Mouse (Mus musculus) heart, embryonic 16.5 days (tissue): Measurements from ENCODE around the gene Zfp867. TPM values are rescaled to one million over a fixed set of nuclear protein-coding genes. Genes with fewer than 3 reads are reported as not detected.

Source experiments
- ATAC-seq: fragments of 200-750 bp; cut with Nextera tagmentation; replicated peaks from 2 replicates; pipeline ENCODE4 v1.8.0; 2017; ENCODE audit warnings: moderate number of reproducible peaks; ENCODE audit not compliant: insufficient read depth, low FRiP score; ENCODE audit errors: extremely low read depth
- H3K27ac ChIP-seq: fragments of 300-500 bp; sonication (generic); 2 replicates; pipeline ENCODE4 v1.5.1; 2014; ENCODE audit warnings: mild to moderate bottlenecking, low read length, control low read depth, moderate library complexity
- H3K27me3 ChIP-seq: fragments of 300-500 bp; sonication (generic); 2 replicates; pipeline ENCODE4 v1.6.1; 2014; ENCODE audit warnings: low read length, mixed read lengths; ENCODE audit not compliant: control insufficient read depth, insufficient read depth
- H3K36me3 ChIP-seq: fragments of 300-500 bp; sonication (generic); 2 replicates; pipeline ENCODE4 v1.6.1; 2014; ENCODE audit not compliant: control insufficient read depth, insufficient read depth
- H3K4me1 ChIP-seq: fragments of 300-500 bp; sonication (generic); 2 replicates; pipeline ENCODE4 v1.6.1; 2014; ENCODE audit warnings: low read length, mixed read lengths; ENCODE audit not compliant: control insufficient read depth, insufficient read depth
- H3K4me2 ChIP-seq: fragments of 300-500 bp; sonication (generic); 2 replicates; pipeline ENCODE4 v1.6.1; 2014; ENCODE audit warnings: low read depth, mild to moderate bottlenecking, control low read depth, low read length
- H3K4me3 ChIP-seq: fragments of 300-500 bp; sonication (generic); 2 replicates; pipeline ENCODE4 v1.5.1; 2014; ENCODE audit warnings: mild to moderate bottlenecking, control low read depth, low read length
- H3K9ac ChIP-seq: fragments of 300-500 bp; sonication (generic); 2 replicates; pipeline ENCODE4 v1.6.1; 2014; ENCODE audit warnings: low read length, control low read depth
- H3K9me3 ChIP-seq: fragments of 300-500 bp; sonication (generic); replicated peaks from 2 replicates; pipeline ENCODE4 v1.6.1; 2016; ENCODE audit warnings: low read length; ENCODE audit not compliant: control insufficient read depth
- WGBS: fragments of 180-500 bp; shearing (Covaris S2); extraction: QIAGEN DNeasy Blood & Tissue Kit; methylation state at CpG from one replicate; pipeline ENCODE4 v1.1.7; 2014; 5-methylcytosine and 5-hydroxymethylcytosine counted together
- polyA plus RNA-seq: library from polyadenylated mRNA; unstranded; fragments of >200 nt; fragmentation: Nextera tagmentation; extraction: Ambion mirVana; gene quantifications from 2 replicates; pipeline ENCODE4 v1.2.1, GENCODE M21; 2015

Gene Zfp867
- 6.1 and 7.0 TPM in 2 replicates for polyA plus RNA-seq

- peak; percentile 90 for ATAC-seq
- Histone ChIP-seq H3K9me3 (no peaks in the 10 kb centered on the region), H3K4me3 (peak within 1 kb of the TSS; percentile 82), H3K4me1 (peaks cover 11% of the 10 kb centered on the region; the same call in 1 of the 2 replicates), H3K27me3 (no peaks in the 10 kb centered on the region), H3K9ac (peak within 1 kb of the TSS; percentile 88), H3K27ac (peak within 1 kb of the TSS; percentile 80), H3K36me3 (no peaks in the 10 kb centered on the region), H3K4me2 (peak within 1 kb of the TSS; percentile 83)
- WGBS: under 1% methylated on average over 19 of the region's 19 CpGs
These were observed at the start of gene Zfp867 for GRCm38 (mm10) chr11:59472326-59472677. Gene Zfp867, minus strand, starts transcription at chr11:59472474.

- no peaks in the 10 kb centered on the region; the same call in 1 of the 2 replicates for H3K4me1 ChIP-seq
- H3K36me3 ChIP-seq: no peaks in the 10 kb centered on the region
- ATAC-seq: no peak
- no peak overlapping the region for H3K27ac ChIP-seq
- peaks cover 4% of the 10 kb centered on the region; the same call in 1 of the 2 replicates for H3K9me3 ChIP-seq
- H3K9ac ChIP-seq: no peak overlapping the region
- WGBS: 59% methylated on average over 6 of the region's 6 CpGs
- H3K4me2 ChIP-seq: no peak overlapping the region
- no peaks in the 10 kb centered on the region for H3K27me3 ChIP-seq
- no peak overlapping the region for H3K4me3 ChIP-seq
These were observed 47.6 kb upstream of the Zfp867 start for GRCm38 (mm10) chr11:59519741-59520495.

GRCm38 (mm10) chr11:59518226-59518625, 46.0 kb upstream of the Zfp867 start:
- H3K27ac ChIP-seq: no peak overlapping the region
- H3K4me3 ChIP-seq: no peak overlapping the region
- WGBS: 40% methylated on average over 10 of the region's 10 CpGs
- H3K27me3 ChIP-seq: no peaks in the 10 kb centered on the region
- H3K36me3 ChIP-seq: no peaks in the 10 kb centered on the region
- no peak overlapping the region for H3K4me2 ChIP-seq
- no peaks in the 10 kb centered on the region for H3K9me3 ChIP-seq
- H3K9ac ChIP-seq: no peak overlapping the region
- no peak for ATAC-seq
- H3K4me1 ChIP-seq: no peaks in the 10 kb centered on the region; the same call in 1 of the 2 replicates

GRCm38 (mm10) chr11:59517441-59517840, 45.2 kb upstream of the Zfp867 start:
- H3K36me3 ChIP-seq: no peaks in the 10 kb centered on the region
- ATAC-seq: no peak
- no peak overlapping the region for H3K27ac ChIP-seq
- H3K9me3 ChIP-seq: no peaks in the 10 kb centered on the region
- no peaks in the 10 kb centered on the region for H3K27me3 ChIP-seq
- H3K4me1 ChIP-seq: no peaks in the 10 kb centered on the region; the same call in 1 of the 2 replicates
- WGBS: 94% methylated on average over 1 of the region's 1 CpGs
- H3K4me3 ChIP-seq: no peak overlapping the region
- no peak overlapping the region for H3K9ac ChIP-seq
- H3K4me2 ChIP-seq: no peak overlapping the region

- no peaks in the 10 kb centered on the region for H3K27me3 ChIP-seq
- peak overlapping the region; percentile 62 for H3K27ac ChIP-seq
- no peaks in the 10 kb centered on the region; the same call in 1 of the 2 replicates for H3K4me1 ChIP-seq
- WGBS: 47% methylated on average over 3 of the region's 3 CpGs
- ATAC-seq: peak; percentile 33; the same call in 1 of the 2 replicates
- peaks cover 3% of the 10 kb centered on the region; the same call in 1 of the 2 replicates for H3K36me3 ChIP-seq
- H3K9ac ChIP-seq: no peak overlapping the region
- no peak overlapping the region for H3K4me3 ChIP-seq
- no peak overlapping the region for H3K4me2 ChIP-seq
- no peaks in the 10 kb centered on the region for H3K9me3 ChIP-seq
These were observed 42.5 kb upstream of the Zfp867 start for GRCm38 (mm10) chr11:59514789-59515188.

GRCm38 (mm10) chr11:59514381-59514780, 42.1 kb upstream of the Zfp867 start:
- H3K9ac ChIP-seq: no peak overlapping the region
- H3K9me3 ChIP-seq: no peaks in the 10 kb centered on the region
- H3K4me3 ChIP-seq: no peak overlapping the region
- no peaks in the 10 kb centered on the region for H3K4me1 ChIP-seq
- peaks cover 3% of the 10 kb centered on the region; the same call in 1 of the 2 replicates for H3K36me3 ChIP-seq
- H3K4me2 ChIP-seq: no peak overlapping the region
- peak overlapping the region; percentile 62 for H3K27ac ChIP-seq
- 54% methylated on average over 6 of the region's 6 CpGs for WGBS
- no peaks in the 10 kb centered on the region for H3K27me3 ChIP-seq
- no peak for ATAC-seq

- Histone ChIP-seq H3K9me3 (no peaks in the 10 kb centered on the region), H3K27me3 (no peaks in the 10 kb centered on the region), H3K27ac (no peak overlapping the region), H3K4me1 (no peaks in the 10 kb centered on the region), H3K4me3 (no peak overlapping the region), H3K9ac (no peak overlapping the region), H3K4me2 (no peak overlapping the region), H3K36me3 (peaks cover 3% of the 10 kb centered on the region; the same call in 1 of the 2 replicates)
- no peak for ATAC-seq
- WGBS: 68% methylated on average over 3 of the region's 3 CpGs
These were observed 41.3 kb upstream of the Zfp867 start for GRCm38 (mm10) chr11:59513556-59513955.

GRCm38 (mm10) chr11:59512733-59513132, 40.5 kb upstream of the Zfp867 start:
- Histone ChIP-seq H3K36me3 (peaks cover 3% of the 10 kb centered on the region; the same call in 1 of the 2 replicates), H3K4me3 (no peak overlapping the region), H3K9me3 (no peaks in the 10 kb centered on the region), H3K4me2 (no peak overlapping the region), H3K27me3 (no peaks in the 10 kb centered on the region), H3K9ac (no peak overlapping the region), H3K27ac (no peak overlapping the region), H3K4me1 (no peaks in the 10 kb centered on the region)
- no peak for ATAC-seq
- 88% methylated on average over 10 of the region's 10 CpGs for WGBS

- Histone ChIP-seq H3K4me3 (no peak overlapping the region), H3K9me3 (no peaks in the 10 kb centered on the region), H3K9ac (no peak overlapping the region), H3K4me1 (no peaks in the 10 kb centered on the region; the same call in 1 of the 2 replicates), H3K27me3 (no peaks in the 10 kb centered on the region), H3K4me2 (no peak overlapping the region), H3K27ac (no peak overlapping the region), H3K36me3 (peaks cover 3% of the 10 kb centered on the region; the same call in 1 of the 2 replicates)
- no peak for ATAC-seq
- 41% methylated on average over 1 of the region's 1 CpGs for WGBS
These were observed 39.3 kb upstream of the Zfp867 start for GRCm38 (mm10) chr11:59511558-59511957.
